Mouse (Mus musculus) CH12.LX (cell line): ENCODE data around the gene Mrps2.

Experiments used
- CHD2 ChIP-seq: IDR thresholded peaks from 2 replicates; pipeline ENCODE4 v1.6.1; 2011; ENCODE audit warnings: low read length, improper control_type of control experiment
- CTCF ChIP-seq, 2 experiments: IDR thresholded peaks in 1 of 2; conservative IDR thresholded peaks in 1 of 2; 2 replicates each; pipeline ENCODE4 v1.5.1; 2011 to 2012; ENCODE audit warnings: low read depth in 2 of 2, low read length in 2 of 2, improper control_type of control experiment in 1 of 2, inconsistent platforms in 1 of 2, mild to moderate bottlenecking in 1 of 2, moderate library complexity in 1 of 2
- EP300 ChIP-seq: IDR thresholded peaks from 2 replicates; pipeline ENCODE4 v1.6.1; 2011; ENCODE audit warnings: low read length, improper control_type of control experiment
- ETS1 ChIP-seq: conservative IDR thresholded peaks from 2 replicates; pipeline ENCODE4 v1.6.1; 2012; ENCODE audit warnings: low read depth, mild to moderate bottlenecking, inconsistent platforms, low read length, improper control_type of control experiment, moderate library complexity
- JUND ChIP-seq: conservative IDR thresholded peaks from 2 replicates; pipeline ENCODE4 v1.6.1; 2011; ENCODE audit warnings: low read depth, low read length, improper control_type of control experiment
- MEF2A ChIP-seq: IDR thresholded peaks from 2 replicates; pipeline ENCODE4 v1.6.1; 2014; ENCODE audit warnings: low read depth, mild to moderate bottlenecking, inconsistent platforms, low read length, improper control_type of control experiment, borderline replicate concordance
- MYC ChIP-seq: IDR thresholded peaks from 2 replicates; pipeline ENCODE4 v1.6.1; 2011; ENCODE audit warnings: low read depth, mild to moderate bottlenecking, improper control_type of control experiment, low read length
- POLR2A ChIP-seq: IDR thresholded peaks from 2 replicates; pipeline ENCODE4 v1.6.1; 2011; ENCODE audit warnings: low read depth, mild to moderate bottlenecking, improper control_type of control experiment, low read length
- POLR2AphosphoS2 ChIP-seq: IDR thresholded peaks from 2 replicates; pipeline ENCODE4 v1.6.1; 2011; ENCODE audit warnings: low read depth, low read length, improper control_type of control experiment
- RAD21 ChIP-seq: IDR thresholded peaks from 2 replicates; pipeline ENCODE4 v1.6.1; 2011; ENCODE audit warnings: low read depth, mild to moderate bottlenecking, low read length, improper control_type of control experiment, moderate library complexity
- TCF12 ChIP-seq: IDR thresholded peaks from 2 replicates; pipeline ENCODE4 v1.6.1; 2014; ENCODE audit warnings: low read depth, mild to moderate bottlenecking, inconsistent platforms, low read length, improper control_type of control experiment
- USF2 ChIP-seq: conservative IDR thresholded peaks from 2 replicates; pipeline ENCODE4 v1.6.1; 2011; ENCODE audit warnings: low read depth, low read length, improper control_type of control experiment
- ZNF384 ChIP-seq: IDR thresholded peaks from 2 replicates; pipeline ENCODE4 v1.6.1; 2012; ENCODE audit warnings: low read depth, low read length, improper control_type of control experiment, inconsistent platforms

- no peak for TF ChIP-seq CTCF (conservative IDR thresholded peaks at IDR 0.05 in 1 of 2, IDR thresholded peaks at IDR 0.05 in 1 of 2; ENCODE audit: low read depth in 2 of 2, low read length in 2 of 2)
- TF ChIP-seq EP300, result no peak
- no peak for TF ChIP-seq RAD21
- no peak for TF ChIP-seq POLR2AphosphoS2
- no peak for TF ChIP-seq JUND
- no peak for TF ChIP-seq CHD2
- TF ChIP-seq ZNF384, result no peak
- TF ChIP-seq POLR2A, result no peak
- TF ChIP-seq TCF12, result no peak
- no peak for TF ChIP-seq MYC
- TF ChIP-seq ETS1, result no peak
- TF ChIP-seq MEF2A, result no peak
- no peak for TF ChIP-seq USF2
Measured at GRCm38 (mm10) chr2:28427226-28427625, 40.6 kb upstream of the Mrps2 start.
